Mouse (Mus musculus) embryo, embryonic 10.5 days (tissue): ENCODE measurements at regions not wholly inside any gene's neighbourhood (a gene's known extent, or its start where the extent isn't known, plus 50 kb on each side); places are given as distances from the start of the nearest gene placed in this dataset.
"Not testable (repeated sequence)": the region's sequence is repeated elsewhere in the genome, so short reads cannot be mapped to it uniquely, and the experiment has no call there.

ENCODE experiments used
- DNase-seq: peaks from one replicate; pipeline ENCODE4 v3.0.0-alpha.2; 2015; ENCODE audit warnings: low spot score

- DNase-seq = no peak
Measured at GRCm38 (mm10) chr5:134046086-134046485, 53.4 kb upstream of the Castor2 start.

- not testable (repeated sequence) for DNase-seq
Measured at GRCm38 (mm10) chr5:134042938-134043337, 56.6 kb upstream of the Castor2 start.

GRCm38 (mm10) chr5:134027316-134027966, 72.1 kb upstream of the Castor2 start:
- no peak for DNase-seq

DNA sequence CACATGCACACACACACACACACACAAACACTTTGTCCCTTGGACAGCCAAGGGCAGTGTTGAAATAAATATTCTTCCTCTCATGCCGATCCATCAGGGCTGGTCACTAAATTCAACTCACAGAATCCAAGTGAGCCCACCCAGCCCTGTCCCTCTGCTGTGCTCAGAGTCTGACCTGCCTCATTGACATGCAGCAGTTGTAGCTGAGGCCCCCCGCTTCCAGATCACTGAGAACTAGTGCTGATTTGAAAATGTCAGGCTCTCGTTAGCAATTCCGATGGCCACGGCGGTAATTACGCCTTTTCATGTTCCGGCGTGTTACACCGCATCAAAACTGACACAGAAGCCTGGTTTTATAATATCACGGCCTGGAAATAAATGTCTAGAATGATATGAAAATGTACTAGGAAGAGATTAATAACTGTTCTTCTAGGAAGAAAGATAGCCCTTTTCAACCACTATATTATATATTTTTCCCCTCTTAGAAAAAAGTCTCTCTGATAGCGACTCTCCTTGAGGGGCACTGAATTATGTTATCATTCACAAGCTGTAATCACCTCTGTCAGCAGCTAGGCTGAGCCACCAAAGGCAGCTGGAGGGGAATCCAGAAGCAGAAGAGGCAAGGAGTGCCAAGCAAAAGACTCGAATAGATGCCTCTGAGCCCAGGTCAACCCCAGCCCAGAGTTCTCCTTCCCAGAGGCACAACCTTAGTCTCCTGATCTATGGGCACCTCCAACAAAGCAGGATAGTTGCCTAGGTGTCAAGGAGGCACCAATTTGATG, 79.7 kb upstream of the Castor2 start:
- DNase-seq = no peak

DNA sequence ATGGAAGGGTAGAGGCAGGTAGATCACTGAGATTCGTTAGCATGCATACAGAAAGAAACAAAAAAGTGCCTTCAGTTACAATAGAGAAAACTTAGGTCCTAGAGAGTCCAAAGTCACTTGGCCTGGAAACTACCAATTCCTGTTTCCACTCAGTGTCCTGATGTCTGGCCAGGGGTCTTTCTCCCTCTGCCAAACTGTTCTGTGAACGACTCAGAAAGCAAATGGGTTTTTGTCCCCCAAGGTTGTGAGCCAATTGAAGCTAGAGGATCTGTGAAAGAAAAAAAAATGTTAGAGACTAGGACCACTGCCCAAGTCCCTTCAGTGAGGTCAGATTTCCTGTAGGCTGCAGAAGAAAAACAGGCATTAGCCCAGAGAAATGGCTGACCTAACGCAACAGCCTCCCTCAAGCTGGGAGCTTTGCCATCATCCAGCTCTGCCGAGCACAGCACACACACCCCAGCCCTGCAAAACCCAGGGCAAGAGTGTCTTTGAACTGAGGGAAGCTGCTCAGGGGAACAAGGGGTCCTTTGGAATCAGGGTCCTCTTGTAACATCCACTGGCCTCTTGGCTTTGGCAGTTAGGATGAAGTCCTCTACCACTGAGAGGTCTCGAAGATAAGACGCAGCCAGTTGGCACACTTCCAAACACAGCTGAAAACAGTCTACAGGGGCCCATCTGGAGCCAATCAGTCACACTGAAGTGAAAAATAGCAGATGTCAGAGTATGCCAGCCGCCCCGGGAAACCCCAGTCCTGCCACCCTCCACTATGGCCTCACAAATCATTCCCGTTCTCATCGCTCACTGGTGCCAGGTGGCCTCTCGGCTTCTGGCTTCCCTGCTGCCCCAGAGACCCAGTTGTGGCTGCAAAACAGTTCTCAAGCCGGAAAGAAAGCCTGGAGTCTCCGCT, 85.0 kb upstream of the Castor2 start:
- peak; percentile 84 for DNase-seq

- no peak for DNase-seq
Measured at GRCm38 (mm10) chr5:134013206-134013605, 86.3 kb upstream of the Castor2 start.

DNA sequence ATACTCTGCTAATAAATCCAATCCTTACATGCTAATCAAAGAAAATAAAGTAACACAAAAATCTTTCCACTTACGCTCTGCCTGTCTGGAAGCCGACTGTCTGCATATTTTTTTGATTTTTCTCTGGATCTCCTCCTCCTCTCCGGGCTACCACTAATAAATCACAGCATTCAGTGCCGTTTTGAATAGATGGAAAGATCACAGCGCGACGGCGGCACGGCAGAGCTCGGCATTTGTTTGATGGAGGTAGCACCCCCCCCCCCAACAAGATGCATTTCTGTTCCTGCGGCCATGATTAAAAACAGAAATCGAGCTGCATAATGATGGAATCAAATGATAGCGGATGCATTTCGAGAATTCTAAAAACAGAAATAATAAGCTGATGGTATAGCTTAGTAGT, 89.7 kb upstream of the Castor2 start:
- no peak for DNase-seq

DNA sequence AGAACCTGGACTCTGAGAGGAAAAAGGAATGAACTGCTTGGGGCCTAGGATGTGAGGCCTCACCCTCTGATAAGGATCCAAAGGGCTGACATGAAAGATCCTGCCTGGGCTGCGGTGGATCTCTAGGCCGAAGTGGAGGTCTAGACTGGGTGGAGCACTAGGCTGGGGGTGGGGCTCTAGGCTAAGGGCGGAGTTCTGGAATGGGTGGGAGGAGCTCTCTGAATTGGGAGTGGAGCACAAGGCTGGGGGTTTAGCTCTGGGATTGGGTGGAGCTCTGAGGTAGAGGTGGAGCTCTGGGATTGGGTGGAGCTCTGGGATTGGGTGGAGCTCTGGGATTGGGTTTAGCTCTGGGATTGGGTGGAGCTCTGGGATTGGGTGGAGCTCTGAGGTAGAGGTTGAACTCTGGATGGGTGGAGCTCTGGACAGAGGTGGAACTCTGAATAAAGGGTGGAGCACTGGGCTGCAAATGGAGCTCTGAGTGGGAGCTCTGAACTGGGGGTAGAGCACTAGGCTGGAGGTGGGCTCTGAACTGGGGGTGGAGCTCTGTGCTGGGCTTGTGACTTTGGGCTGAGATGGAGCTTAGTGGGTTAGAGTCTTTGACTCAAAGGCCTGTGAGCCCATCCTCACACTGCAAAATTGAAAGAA, 92.3 kb upstream of the Castor2 start:
- no peak for DNase-seq

DNA sequence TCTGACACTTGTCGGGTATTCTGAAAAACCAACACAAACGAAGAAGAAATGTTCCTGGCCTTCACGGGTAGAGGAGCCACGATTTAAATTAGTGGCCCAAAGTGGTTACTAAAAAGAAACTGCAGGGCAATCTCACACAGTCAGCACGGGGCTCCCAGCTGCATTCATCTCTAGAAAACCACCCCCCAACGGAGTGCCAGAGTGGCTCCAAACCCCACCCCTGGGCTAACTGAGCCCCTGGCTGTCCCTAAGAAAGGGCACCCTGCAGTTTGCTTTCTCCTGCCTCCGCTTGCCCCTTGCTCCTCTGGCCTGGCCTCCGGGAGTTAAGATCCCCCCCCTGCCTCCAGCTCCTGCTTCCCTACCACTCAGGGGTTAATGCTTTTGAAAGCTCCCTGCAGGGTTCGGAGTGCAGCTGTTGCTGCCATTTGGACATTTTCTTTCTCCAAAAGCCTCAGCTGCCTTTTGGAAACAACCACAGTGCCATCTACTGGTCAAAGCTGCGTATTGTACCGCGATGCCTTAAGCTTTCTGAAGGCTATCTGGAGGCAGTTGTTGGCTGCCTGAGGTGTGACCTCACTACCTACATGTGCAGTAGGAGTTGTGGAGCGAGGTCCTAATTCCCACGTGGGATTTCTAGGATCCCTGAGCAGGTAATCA, 92.9 kb upstream of the Castor2 start:
- DNase-seq = peak; percentile 99

DNA sequence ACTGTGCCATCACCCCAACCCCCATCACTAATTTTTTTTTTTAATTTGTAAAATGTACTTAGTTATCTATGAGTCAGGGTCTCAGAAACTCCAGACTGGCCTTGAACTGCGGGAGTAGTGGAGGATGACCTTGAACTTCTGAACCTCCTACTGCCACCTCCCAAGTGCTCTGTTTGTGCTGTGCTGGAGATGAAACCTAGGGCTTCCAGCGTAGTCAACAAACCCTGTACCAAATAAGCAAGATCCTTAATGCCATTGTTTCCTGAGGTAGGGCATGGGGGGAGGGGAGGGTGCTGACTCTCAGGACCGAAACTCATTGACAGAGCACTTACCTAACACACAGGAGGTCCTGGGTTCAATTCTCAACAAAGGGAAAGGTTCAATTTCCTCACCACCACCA, 93.5 kb upstream of the Castor2 start:
- DNase-seq = peak; percentile 21

GRCm38 (mm10) chr5:134000100-134000499, 99.4 kb upstream of the Castor2 start:
- DNase-seq = peak; percentile 43

DNA sequence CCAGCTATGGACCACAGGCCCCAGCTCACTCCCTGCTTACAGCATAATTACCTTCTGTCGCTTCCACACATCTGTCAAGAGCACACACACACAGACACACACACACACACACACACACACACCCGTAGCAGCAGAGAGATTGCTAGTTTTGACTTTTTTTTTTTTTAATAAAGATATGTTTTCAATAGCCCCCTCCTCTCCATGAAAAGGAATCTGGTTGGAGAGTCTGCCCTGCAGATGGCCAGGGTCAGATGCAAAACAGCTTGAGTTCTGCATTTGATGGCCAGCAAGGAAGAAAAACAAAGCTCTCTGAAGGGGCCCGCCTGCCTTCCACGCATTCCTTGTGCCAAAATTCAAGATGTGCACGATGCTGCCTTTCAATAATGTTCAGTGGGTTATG, 99.8 kb upstream of the Castor2 start:
- DNase-seq = peak; percentile 76

GRCm38 (mm10) chr5:133991994-133992393, 107.5 kb upstream of the Castor2 start:
- DNase-seq = peak; percentile 62

DNA sequence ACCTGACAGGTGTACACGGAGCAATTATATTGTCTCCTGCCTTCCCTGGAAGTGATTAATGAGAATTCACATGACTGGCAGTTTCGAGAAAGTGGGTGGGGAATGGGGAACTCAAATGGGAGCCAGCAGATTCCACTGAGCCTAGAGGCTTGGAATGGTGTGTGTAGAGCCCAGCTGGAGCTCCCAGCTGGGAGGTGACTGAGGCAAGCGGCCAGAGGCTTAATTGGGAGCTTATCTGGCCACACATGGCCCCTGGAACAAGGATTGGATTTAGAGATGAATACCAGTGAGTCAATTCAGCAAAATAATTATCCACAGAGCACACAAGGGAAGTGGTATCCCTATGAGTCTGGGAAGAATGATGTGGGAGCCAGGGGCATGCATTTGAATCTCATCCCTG, 108.0 kb upstream of the Castor2 start:
- peak; percentile 19 for DNase-seq

GRCm38 (mm10) chr5:133983249-133983966, 116.1 kb upstream of the Castor2 start:
- peak; percentile 70 for DNase-seq

DNA sequence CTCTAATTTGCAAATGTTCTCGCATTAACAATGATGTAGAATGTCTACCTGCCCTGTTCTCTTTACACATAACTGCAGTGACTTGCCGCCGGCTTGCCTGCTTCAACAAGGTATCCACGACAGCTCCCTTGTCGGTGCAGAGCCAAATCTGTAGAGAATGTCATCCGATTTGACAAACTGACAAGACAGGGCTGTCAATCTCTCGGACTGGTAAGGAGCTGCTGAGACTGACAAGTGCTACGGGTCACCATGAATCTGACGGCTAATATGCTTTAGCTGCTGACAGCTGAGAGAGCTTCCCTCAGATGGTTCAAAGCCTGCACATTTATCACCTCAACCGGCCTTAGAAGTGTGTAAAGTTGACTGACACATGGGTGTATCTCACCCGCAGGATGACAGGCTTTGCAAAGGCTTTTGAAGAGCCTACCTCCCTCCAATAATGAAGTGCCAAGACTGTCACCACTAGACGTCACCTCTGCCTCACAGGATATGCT, 129.0 kb upstream of the Castor2 start:
- no peak for DNase-seq

DNA sequence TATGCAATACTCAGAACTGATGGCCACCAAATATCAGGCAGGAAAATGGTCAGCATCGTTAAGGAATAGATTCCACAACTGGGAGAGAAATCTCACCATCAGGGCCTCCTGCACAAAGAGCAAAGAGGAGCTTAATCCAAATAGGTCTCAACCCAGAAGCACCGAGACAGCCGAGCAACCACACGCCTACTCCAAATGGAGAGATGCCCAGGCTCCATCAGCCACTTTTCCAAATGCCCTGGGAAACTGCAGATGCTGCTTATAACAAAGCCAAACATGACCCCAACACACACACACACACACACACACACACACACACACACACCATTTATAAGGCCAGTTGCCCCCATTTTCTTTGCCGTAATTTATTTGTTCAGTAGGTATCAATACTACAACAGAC, 136.2 kb upstream of the Castor2 start:
- DNase-seq = no peak

DNA sequence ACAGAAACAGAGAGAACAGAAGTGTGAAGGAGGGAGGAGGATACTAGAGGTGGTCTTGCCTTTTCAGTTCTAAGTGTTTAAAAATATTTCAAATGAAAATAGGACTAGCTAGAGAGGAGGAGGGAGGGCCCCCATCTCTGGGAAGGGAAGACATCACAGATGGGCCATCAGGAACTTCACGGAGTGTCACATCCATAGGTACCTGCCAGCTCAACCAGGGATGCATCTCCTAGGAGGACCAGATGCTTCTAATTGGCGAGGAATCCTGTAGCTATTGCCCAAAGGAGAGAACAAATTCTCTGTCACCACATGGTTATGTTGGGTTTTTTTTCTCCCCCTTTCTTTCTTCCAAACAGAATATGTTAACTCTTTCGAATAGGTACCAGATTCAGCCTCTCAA, 158.7 kb upstream of the Castor2 start:
- no peak for DNase-seq

GRCm38 (mm10) chr5:133940030-133940429, 159.5 kb upstream of the Castor2 start:
- DNase-seq = no peak
